Mouse (Mus musculus) spleen, adult 2 months (tissue): Measurements from ENCODE around the gene Lsm3.
"Not testable (repeated sequence)": the region's sequence is repeated elsewhere in the genome, so short reads cannot be mapped to it uniquely, and the experiment has no call there.

ENCODE experiments used
- CTCF ChIP-seq: fragments of 200-500 bp; IDR thresholded peaks from 2 replicates; pipeline ENCODE4 v1.5.1; 2011; ENCODE audit warnings: mild to moderate bottlenecking, inconsistent platforms; ENCODE audit not compliant: insufficient read depth, insufficient read length, insufficient replicate concordance; ENCODE audit errors: extremely low read depth
- POLR2A ChIP-seq: fragments of 200-500 bp; IDR thresholded peaks from 2 replicates; pipeline ENCODE4 v1.6.1; 2011; ENCODE audit warnings: low read depth, low read length, inconsistent platforms

- not testable (repeated sequence) for TF ChIP-seq CTCF, POLR2A
Observed at GRCm38 (mm10) chr6:91471427-91471826, 44.3 kb upstream of the Lsm3 start.
